Mouse (Mus musculus) midbrain, embryonic 13.5 days (tissue): ENCODE measurements at regions not wholly inside any gene's neighbourhood (a gene's known extent, or its start where the extent isn't known, plus 50 kb on each side); places are given as distances from the start of the nearest gene placed in this dataset.

Experiments
- ATAC-seq: fragments of 200-750 bp; cut with Nextera tagmentation; 2 replicates; pipeline ENCODE4 v1.8.0; 2017; ENCODE audit warnings: mild to moderate bottlenecking, moderate TSS enrichment, moderate library complexity
- H3K27ac ChIP-seq: fragments of 300-500 bp; sonication (generic); 2 replicates; pipeline ENCODE4 v1.5.1; 2015; ENCODE audit warnings: inconsistent platforms, mild to moderate bottlenecking, moderate library complexity
- H3K27me3 ChIP-seq: fragments of 300-500 bp; sonication (generic); 2 replicates; pipeline ENCODE4 v1.6.1; 2015; ENCODE audit warnings: mild to moderate bottlenecking, inconsistent platforms
- H3K36me3 ChIP-seq: fragments of 300-500 bp; sonication (generic); 2 replicates; pipeline ENCODE4 v1.6.1; 2015; ENCODE audit warnings: mild to moderate bottlenecking, inconsistent platforms
- H3K4me1 ChIP-seq: fragments of 300-500 bp; sonication (generic); replicated peaks from 2 replicates; pipeline ENCODE4 v1.6.1; 2015; ENCODE audit warnings: inconsistent platforms
- H3K4me2 ChIP-seq: fragments of 300-500 bp; sonication (generic); replicated peaks from 2 replicates; pipeline ENCODE4 v1.6.1; 2015; ENCODE audit warnings: moderate library complexity, mild to moderate bottlenecking, inconsistent platforms
- H3K4me3 ChIP-seq: fragments of 300-500 bp; sonication (generic); replicated peaks from 2 replicates; pipeline ENCODE4 v1.5.1; 2015; ENCODE audit warnings: mild to moderate bottlenecking, inconsistent platforms
- H3K9ac ChIP-seq: fragments of 300-500 bp; sonication (generic); replicated peaks from 2 replicates; pipeline ENCODE4 v1.6.1; 2015; ENCODE audit warnings: mild to moderate bottlenecking, inconsistent platforms
- H3K9me3 ChIP-seq: fragments of 300-500 bp; sonication (generic); 2 replicates; pipeline ENCODE4 v1.6.1; 2016; ENCODE audit warnings: mild to moderate bottlenecking, inconsistent platforms
- WGBS: fragments of 180-500 bp; shearing (Covaris S2); methylation state at CpG from one replicate; pipeline ENCODE4 v1.1.7; 2015; 5-methylcytosine and 5-hydroxymethylcytosine counted together

DNA sequence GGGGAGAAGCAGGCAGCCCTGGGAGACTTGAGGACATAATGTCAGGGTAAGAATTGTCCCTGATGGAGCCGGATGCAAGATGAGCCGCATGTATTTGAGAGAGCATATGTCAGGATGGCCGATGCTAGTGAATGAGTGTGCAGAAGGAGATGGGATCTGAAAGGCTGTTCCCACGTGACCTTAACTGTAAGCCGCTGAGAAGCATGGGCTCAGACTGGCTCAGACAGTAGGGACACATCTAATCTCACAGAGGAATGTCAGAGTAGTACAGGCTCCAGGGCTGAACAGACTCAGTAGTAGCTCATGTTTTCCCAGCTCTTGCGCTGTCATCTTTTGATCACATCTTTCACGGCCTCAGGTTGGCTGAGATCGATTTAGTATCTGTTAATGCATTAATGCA is 145.4 kb downstream of the Rsl24d1 start:
- no peak overlapping the region for H3K9ac ChIP-seq
- ATAC-seq, result 0 out of 2 replicates have a peak, but pooled peaks have one; percentile 43
- H3K27me3 ChIP-seq, result no peaks in the 10 kb centered on the region
- no peak overlapping the region for H3K4me3 ChIP-seq
- no peak overlapping the region for H3K27ac ChIP-seq
- no peak overlapping the region for H3K4me2 ChIP-seq
- no peaks in the 10 kb centered on the region for H3K36me3 ChIP-seq
- WGBS, result 86% methylated on average over 8 of the region's 8 CpGs
- H3K4me1 ChIP-seq, result no peaks in the 10 kb centered on the region
- no peaks in the 10 kb centered on the region for H3K9me3 ChIP-seq

GRCm38 (mm10) chr9:73262711-73263110 is 149.5 kb downstream of the Rsl24d1 start:
- Histone ChIP-seq H3K4me1 (no peaks in the 10 kb centered on the region), H3K36me3 (no peaks in the 10 kb centered on the region), H3K4me3 (no peak overlapping the region), H3K27ac (no peak overlapping the region), H3K4me2 (no peak overlapping the region), H3K9me3 (no peaks in the 10 kb centered on the region), H3K27me3 (no peaks in the 10 kb centered on the region), H3K9ac (no peak overlapping the region)
- WGBS, result 40% methylated on average over 5 of the region's 5 CpGs
- peak; percentile 63; the same call in 1 of the 2 replicates for ATAC-seq

GRCm38 (mm10) chr9:73270249-73270648 is 157.0 kb downstream of the Rsl24d1 start:
- Histone ChIP-seq H3K4me1 (no peaks in the 10 kb centered on the region), H3K4me3 (no peak overlapping the region), H3K27ac (no peak overlapping the region), H3K36me3 (no peaks in the 10 kb centered on the region), H3K9me3 (no peaks in the 10 kb centered on the region), H3K9ac (no peak overlapping the region), H3K4me2 (no peak overlapping the region), H3K27me3 (no peaks in the 10 kb centered on the region)
- 86% methylated on average over 5 of the region's 5 CpGs for WGBS
- ATAC-seq, result no peak

- WGBS, result 84% methylated on average over 2 of the region's 2 CpGs
- Histone ChIP-seq H3K4me2 (no peak overlapping the region), H3K4me3 (no peak overlapping the region), H3K4me1 (no peaks in the 10 kb centered on the region), H3K27ac (no peak overlapping the region), H3K9me3 (no peaks in the 10 kb centered on the region), H3K9ac (no peak overlapping the region), H3K27me3 (no peaks in the 10 kb centered on the region), H3K36me3 (no peaks in the 10 kb centered on the region)
- ATAC-seq, result no peak
These were observed 159.4 kb downstream of the Rsl24d1 start for GRCm38 (mm10) chr9:73272614-73273013.

DNA sequence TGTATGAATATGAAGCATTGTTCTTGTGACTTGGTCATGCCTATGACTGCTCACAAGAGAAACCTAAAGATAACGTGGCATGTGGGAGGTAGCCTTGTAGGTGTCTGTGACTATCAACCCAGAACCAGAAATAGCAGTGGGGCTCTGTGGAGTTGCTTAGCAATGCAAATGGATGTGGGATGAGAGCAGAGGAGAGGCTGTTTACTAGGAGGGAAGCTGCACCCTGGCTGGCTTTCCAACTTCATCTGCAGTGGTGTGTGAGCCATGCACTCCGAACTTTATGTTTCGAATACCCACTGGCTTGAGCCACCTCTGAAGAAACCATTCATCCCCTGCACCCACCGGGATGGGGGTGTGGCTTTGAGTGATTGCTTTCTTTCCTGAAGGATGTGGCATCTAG is 160.5 kb downstream of the Rsl24d1 start:
- H3K4me3 ChIP-seq, result no peak overlapping the region
- no peaks in the 10 kb centered on the region for H3K4me1 ChIP-seq
- no peaks in the 10 kb centered on the region for H3K9me3 ChIP-seq
- H3K36me3 ChIP-seq, result no peaks in the 10 kb centered on the region
- H3K4me2 ChIP-seq, result no peak overlapping the region
- no peak for ATAC-seq
- no peak overlapping the region for H3K27ac ChIP-seq
- no peaks in the 10 kb centered on the region for H3K27me3 ChIP-seq
- WGBS, result 77% methylated on average over 4 of the region's 4 CpGs
- no peak overlapping the region for H3K9ac ChIP-seq

DNA sequence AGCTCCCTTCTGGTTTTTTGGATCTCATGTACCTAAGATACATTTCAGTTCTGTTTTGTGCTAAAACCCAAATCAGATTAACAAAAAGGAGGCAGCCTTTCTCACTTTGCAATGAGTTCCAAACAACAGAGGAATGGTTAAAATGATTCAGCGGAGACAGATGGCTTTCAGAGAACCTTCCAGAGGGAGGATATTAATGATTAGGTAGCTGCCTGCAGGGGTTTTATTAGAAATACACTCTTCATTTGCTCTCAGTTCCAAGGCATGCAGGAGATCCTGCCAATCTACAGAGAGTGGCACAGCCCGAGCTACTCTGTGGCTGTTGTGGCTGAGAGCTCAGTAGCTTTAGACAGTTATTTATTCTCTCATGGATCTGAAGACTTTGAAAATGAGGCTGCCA is 162.4 kb downstream of the Rsl24d1 start:
- no peak overlapping the region for H3K4me3 ChIP-seq
- no peaks in the 10 kb centered on the region for H3K4me1 ChIP-seq
- ATAC-seq, result no peak
- no peaks in the 10 kb centered on the region for H3K27me3 ChIP-seq
- no peaks in the 10 kb centered on the region for H3K9me3 ChIP-seq
- no peaks in the 10 kb centered on the region for H3K36me3 ChIP-seq
- H3K9ac ChIP-seq, result no peak overlapping the region
- H3K27ac ChIP-seq, result no peak overlapping the region
- no peak overlapping the region for H3K4me2 ChIP-seq
- 66% methylated on average over 2 of the region's 2 CpGs for WGBS

GRCm38 (mm10) chr9:73295287-73295686 is 182.1 kb downstream of the Rsl24d1 start:
- no peaks in the 10 kb centered on the region for H3K4me1 ChIP-seq
- no peaks in the 10 kb centered on the region for H3K36me3 ChIP-seq
- no peaks in the 10 kb centered on the region for H3K27me3 ChIP-seq
- H3K4me2 ChIP-seq, result no peak overlapping the region
- no peak overlapping the region for H3K27ac ChIP-seq
- H3K9me3 ChIP-seq, result no peaks in the 10 kb centered on the region
- no peak for ATAC-seq
- 81% methylated on average over 6 of the region's 6 CpGs for WGBS
- no peak overlapping the region for H3K9ac ChIP-seq
- no peak overlapping the region for H3K4me3 ChIP-seq

- no peaks in the 10 kb centered on the region for H3K4me1 ChIP-seq
- H3K9ac ChIP-seq, result no peak overlapping the region
- H3K36me3 ChIP-seq, result no peaks in the 10 kb centered on the region
- ATAC-seq, result no peak
- no peaks in the 10 kb centered on the region for H3K9me3 ChIP-seq
- H3K27ac ChIP-seq, result no peak overlapping the region
- no peak overlapping the region for H3K4me3 ChIP-seq
- no peak overlapping the region for H3K4me2 ChIP-seq
- 86% methylated on average over 5 of the region's 5 CpGs for WGBS
- H3K27me3 ChIP-seq, result no peaks in the 10 kb centered on the region
These were observed 189.1 kb downstream of the Rsl24d1 start for GRCm38 (mm10) chr9:73302156-73302918.

DNA sequence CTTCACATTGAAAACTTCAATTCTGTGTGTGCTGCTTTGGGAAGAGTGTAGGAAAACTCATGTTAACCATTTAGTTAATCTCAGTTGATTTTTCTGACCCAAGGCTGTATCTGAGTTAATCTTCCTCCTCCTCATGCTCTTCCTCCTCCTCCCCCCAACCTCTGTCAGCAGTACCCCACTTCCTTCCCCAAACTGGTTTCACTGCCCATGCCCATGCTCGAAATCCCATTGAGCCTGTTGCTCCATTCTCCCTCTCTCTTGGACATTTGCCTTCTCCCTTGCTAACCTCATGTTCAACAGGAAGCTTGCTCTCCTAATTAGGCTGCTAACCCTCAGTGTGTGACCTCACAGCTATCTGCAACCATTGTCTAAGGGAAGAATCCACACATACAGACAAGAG is 203.8 kb downstream of the Rsl24d1 start:
- H3K4me3 ChIP-seq, result no peak overlapping the region
- H3K4me2 ChIP-seq, result no peak overlapping the region
- no peak for ATAC-seq
- no peaks in the 10 kb centered on the region for H3K4me1 ChIP-seq
- 89% methylated on average over 1 of the region's 1 CpGs for WGBS
- H3K36me3 ChIP-seq, result no peaks in the 10 kb centered on the region
- H3K9ac ChIP-seq, result no peak overlapping the region
- no peaks in the 10 kb centered on the region for H3K27me3 ChIP-seq
- H3K27ac ChIP-seq, result no peak overlapping the region
- H3K9me3 ChIP-seq, result no peaks in the 10 kb centered on the region

- no peak for ATAC-seq
- Histone ChIP-seq H3K4me1 (no peaks in the 10 kb centered on the region), H3K4me2 (no peak overlapping the region), H3K4me3 (no peak overlapping the region), H3K27me3 (no peaks in the 10 kb centered on the region), H3K27ac (no peak overlapping the region), H3K9me3 (no peaks in the 10 kb centered on the region), H3K36me3 (no peaks in the 10 kb centered on the region), H3K9ac (no peak overlapping the region)
- WGBS, result 92% methylated on average over 2 of the region's 2 CpGs
These were observed 206.6 kb downstream of the Rsl24d1 start for GRCm38 (mm10) chr9:73319704-73320307.

GRCm38 (mm10) chr9:73331066-73331465 is 217.8 kb downstream of the Rsl24d1 start:
- Histone ChIP-seq H3K4me2 (no peak overlapping the region), H3K4me1 (no peaks in the 10 kb centered on the region), H3K9me3 (no peaks in the 10 kb centered on the region), H3K9ac (no peak overlapping the region), H3K36me3 (no peaks in the 10 kb centered on the region), H3K27ac (no peak overlapping the region), H3K27me3 (no peaks in the 10 kb centered on the region), H3K4me3 (no peak overlapping the region)
- ATAC-seq, result no peak

DNA sequence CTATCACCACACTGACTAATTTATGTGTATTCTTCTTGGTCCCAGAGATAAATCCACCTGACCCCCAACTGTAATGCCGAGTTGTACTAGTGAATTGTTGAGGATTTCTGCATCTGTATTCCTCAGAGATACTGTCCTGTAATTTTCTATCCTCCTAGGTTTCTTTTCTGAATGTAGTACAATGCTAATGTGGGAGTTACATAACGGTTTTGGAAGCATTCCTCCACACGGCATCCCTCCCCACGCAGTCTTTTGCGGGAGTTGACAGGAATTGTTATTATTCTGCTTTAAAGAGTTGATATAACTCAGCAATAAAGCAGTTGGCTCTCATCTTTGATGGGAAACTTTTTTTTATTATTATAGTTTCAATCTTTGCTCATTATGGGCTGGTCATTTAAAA is 222.8 kb downstream of the Rsl24d1 start:
- Histone ChIP-seq H3K9ac (no peak overlapping the region), H3K4me1 (no peaks in the 10 kb centered on the region), H3K4me2 (no peak overlapping the region), H3K4me3 (no peak overlapping the region), H3K36me3 (no peaks in the 10 kb centered on the region), H3K27ac (no peak overlapping the region), H3K27me3 (no peaks in the 10 kb centered on the region), H3K9me3 (no peaks in the 10 kb centered on the region)
- WGBS, result 89% methylated on average over 5 of the region's 5 CpGs
- ATAC-seq, result no peak
